Mouse (Mus musculus) heart, embryonic 15.5 days (tissue): ENCODE data around the gene Hps4. TPM values are rescaled to one million over a fixed set of nuclear protein-coding genes. Genes with fewer than 3 reads are reported as not detected.

Source experiments
- ATAC-seq: fragments of 200-750 bp; cut with Nextera tagmentation; replicated peaks from 2 replicates; pipeline ENCODE4 v1.8.0; 2017; ENCODE audit warnings: low read depth, moderate TSS enrichment; ENCODE audit not compliant: insufficient number of reproducible peaks, insufficient read depth, low FRiP score
- H3K27ac ChIP-seq: fragments of 300-500 bp; sonication (generic); 2 replicates; pipeline ENCODE4 v1.5.1; 2015; ENCODE audit warnings: mild to moderate bottlenecking, inconsistent platforms
- H3K27me3 ChIP-seq: fragments of 300-500 bp; sonication (generic); 2 replicates; pipeline ENCODE4 v1.6.1; 2015; ENCODE audit warnings: inconsistent platforms
- H3K36me3 ChIP-seq: fragments of 300-500 bp; sonication (generic); 2 replicates; pipeline ENCODE4 v1.6.1; 2015; ENCODE audit warnings: mild to moderate bottlenecking, inconsistent platforms
- H3K4me1 ChIP-seq: fragments of 300-500 bp; sonication (generic); replicated peaks from 2 replicates; pipeline ENCODE4 v1.6.1; 2015; ENCODE audit warnings: inconsistent platforms
- H3K4me2 ChIP-seq: fragments of 300-500 bp; sonication (generic); 2 replicates; pipeline ENCODE4 v1.6.1; 2015; ENCODE audit warnings: inconsistent platforms, mild to moderate bottlenecking, moderate library complexity
- H3K4me3 ChIP-seq: fragments of 300-500 bp; sonication (generic); 2 replicates; pipeline ENCODE4 v1.5.1; 2015; ENCODE audit warnings: mild to moderate bottlenecking, inconsistent platforms
- H3K9ac ChIP-seq: fragments of 300-500 bp; sonication (generic); 2 replicates; pipeline ENCODE4 v1.6.1; 2015; ENCODE audit warnings: mild to moderate bottlenecking, inconsistent platforms
- H3K9me3 ChIP-seq: fragments of 300-500 bp; sonication (generic); replicated peaks from 2 replicates; pipeline ENCODE4 v1.6.1; 2016; ENCODE audit warnings: inconsistent platforms
- WGBS: fragments of 180-500 bp; shearing (Covaris S2); methylation state at CpG from one replicate; pipeline ENCODE4 v1.1.7; 2015; ENCODE audit warnings: mixed read lengths; 5-methylcytosine and 5-hydroxymethylcytosine counted together
- polyA plus RNA-seq: library from polyadenylated mRNA; unstranded; fragments of >200 nt; fragmentation: Nextera tagmentation; extraction: Ambion mirVana; gene quantifications from 2 replicates; pipeline ENCODE4 v1.2.1, GENCODE M21; 2015

Hps4 gene
- polyA plus RNA-seq, 1 experiment from 2014 or later: 15.6 TPM

DNA sequence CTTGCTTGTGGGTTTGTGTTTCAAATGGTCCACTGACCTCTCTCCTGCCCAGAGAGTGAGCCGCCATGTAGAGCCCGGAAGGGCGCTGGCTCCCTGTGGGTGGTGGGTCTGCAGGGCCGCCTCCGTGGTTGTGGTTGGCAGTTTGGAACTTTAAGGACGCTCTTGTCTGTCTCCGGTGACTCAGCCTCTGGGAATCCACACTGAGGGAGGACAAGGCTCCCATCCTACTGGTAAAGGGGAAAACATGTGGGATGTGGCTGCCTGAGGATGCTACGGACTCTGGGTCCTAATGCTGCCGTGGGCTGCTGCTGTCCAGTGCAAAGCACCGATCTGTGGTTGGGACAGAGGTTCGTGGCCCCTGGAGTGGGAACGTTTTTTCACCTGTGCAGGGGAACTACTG lies 25.0 kb downstream of the Hps4 start:
- ATAC-seq: no peak
- WGBS: 77% methylated on average over 12 of the region's 12 CpGs
- Histone ChIP-seq H3K27me3 (no peaks in the 10 kb centered on the region), H3K9ac (no peak overlapping the region), H3K9me3 (no peaks in the 10 kb centered on the region), H3K36me3 (peaks cover 43% of the 10 kb centered on the region), H3K27ac (no peak overlapping the region), H3K4me3 (no peak overlapping the region), H3K4me1 (no peaks in the 10 kb centered on the region), H3K4me2 (no peak overlapping the region)

DNA sequence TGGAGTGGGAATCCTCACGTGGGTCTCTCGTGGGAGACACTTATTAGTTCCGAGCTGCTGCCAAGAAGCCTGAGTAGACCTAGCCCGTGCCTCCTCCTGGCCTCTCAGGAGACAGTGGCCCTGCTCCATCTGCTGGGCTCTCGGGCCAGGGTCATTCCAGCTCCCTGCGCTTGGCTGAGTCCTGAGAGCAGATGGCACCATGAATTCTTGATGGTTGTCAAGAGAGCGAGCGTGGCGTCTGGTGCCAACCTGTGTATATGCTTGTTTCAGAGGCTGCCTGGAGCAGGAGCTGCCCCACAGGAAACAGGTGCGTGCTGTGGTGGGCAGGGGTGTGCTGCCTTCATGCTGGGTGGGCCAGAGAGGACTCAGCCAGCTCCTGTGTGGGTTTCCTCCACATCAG lies 25.8 kb downstream of the Hps4 start:
- H3K4me3 ChIP-seq: no peak overlapping the region
- 86% methylated on average over 10 of the region's 10 CpGs for WGBS
- no peaks in the 10 kb centered on the region for H3K9me3 ChIP-seq
- no peak overlapping the region for H3K4me2 ChIP-seq
- H3K27me3 ChIP-seq: no peaks in the 10 kb centered on the region
- no peaks in the 10 kb centered on the region for H3K4me1 ChIP-seq
- H3K9ac ChIP-seq: no peak overlapping the region
- no peak overlapping the region for H3K27ac ChIP-seq
- ATAC-seq: no peak
- H3K36me3 ChIP-seq: peaks cover 36% of the 10 kb centered on the region

DNA sequence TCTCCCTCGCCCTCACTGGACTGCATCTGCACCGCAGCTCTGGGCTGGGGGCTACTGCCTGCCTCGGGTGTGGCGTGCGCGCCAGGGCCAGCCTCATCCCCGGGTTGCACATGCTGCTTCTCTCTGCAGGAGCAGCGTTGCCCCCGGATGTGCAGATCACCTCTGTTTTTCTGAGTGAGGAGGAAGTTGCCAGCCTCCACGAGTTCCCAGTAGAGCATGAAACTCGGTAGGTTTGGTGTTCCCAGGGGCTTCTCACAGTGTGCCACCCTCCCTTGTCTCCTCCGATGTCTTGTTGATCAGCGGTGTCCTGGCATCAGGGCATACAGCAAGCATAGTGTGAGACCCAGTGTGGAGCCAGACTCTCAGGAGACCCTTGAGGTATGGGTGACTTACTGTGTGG lies 26.4 kb downstream of the Hps4 start:
- no peak overlapping the region for H3K4me2 ChIP-seq
- H3K9me3 ChIP-seq: no peaks in the 10 kb centered on the region
- WGBS: 91% methylated on average over 13 of the region's 13 CpGs
- no peaks in the 10 kb centered on the region for H3K4me1 ChIP-seq
- peaks cover 30% of the 10 kb centered on the region for H3K36me3 ChIP-seq
- no peak overlapping the region for H3K4me3 ChIP-seq
- no peaks in the 10 kb centered on the region for H3K27me3 ChIP-seq
- ATAC-seq: no peak
- no peak overlapping the region for H3K27ac ChIP-seq
- H3K9ac ChIP-seq: no peak overlapping the region

DNA sequence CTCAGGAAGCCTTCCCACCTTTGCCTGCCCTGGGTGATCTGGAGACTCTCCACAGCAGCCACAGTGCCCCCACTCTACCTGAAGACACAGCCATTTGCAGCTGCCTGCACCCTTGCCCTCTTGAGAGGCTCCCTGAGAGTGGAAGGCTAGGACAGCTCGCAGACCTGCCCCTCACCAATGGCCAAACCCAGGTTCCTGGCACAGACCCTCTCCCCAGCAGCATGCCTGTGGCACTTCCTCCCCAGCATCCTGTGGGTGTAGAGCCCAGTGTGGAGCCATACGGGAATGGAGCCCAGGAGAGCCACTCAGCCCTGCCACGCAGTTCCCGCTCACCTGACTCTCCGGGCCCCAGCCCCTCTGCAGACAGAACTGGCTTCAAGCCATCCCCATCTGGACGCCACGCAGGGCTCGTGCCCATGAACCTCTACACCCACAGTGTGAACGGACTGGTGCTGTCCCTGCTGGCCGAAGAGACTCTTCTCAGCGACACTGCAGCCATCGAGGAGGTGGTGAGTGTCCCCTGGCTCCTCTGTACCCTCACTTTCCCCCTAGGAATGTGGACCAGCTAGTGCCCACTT lies 27.4 kb downstream of the Hps4 start:
- Histone ChIP-seq H3K4me1 (no peaks in the 10 kb centered on the region), H3K4me2 (no peak overlapping the region), H3K36me3 (peaks cover 36% of the 10 kb centered on the region), H3K4me3 (no peak overlapping the region), H3K27ac (no peak overlapping the region), H3K9ac (no peak overlapping the region), H3K27me3 (no peaks in the 10 kb centered on the region), H3K9me3 (no peaks in the 10 kb centered on the region)
- WGBS: 90% methylated on average over 12 of the region's 12 CpGs
- no peak for ATAC-seq

DNA sequence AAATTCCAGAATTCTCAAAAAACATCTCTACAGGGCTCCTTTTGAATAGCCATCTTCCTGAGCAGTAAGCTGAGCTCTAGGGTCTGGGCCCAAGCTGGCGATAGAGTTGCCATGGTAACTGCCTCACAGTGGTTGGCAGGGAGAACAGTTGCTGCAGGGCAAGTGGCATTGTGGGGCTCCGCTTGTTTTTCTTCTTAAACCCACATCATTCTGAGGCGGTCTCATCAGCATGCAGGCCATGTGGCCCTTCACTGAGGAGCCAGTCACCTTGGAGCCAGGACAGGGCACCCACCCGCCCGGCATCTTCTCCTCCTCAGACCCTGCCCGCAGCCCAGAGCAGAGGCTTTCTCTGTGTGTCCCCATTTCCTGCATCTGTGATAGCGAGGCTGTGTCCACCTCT lies 29.1 kb downstream of the Hps4 start:
- Histone ChIP-seq H3K27ac (no peak overlapping the region), H3K36me3 (peaks cover 30% of the 10 kb centered on the region), H3K4me3 (no peak overlapping the region), H3K4me2 (no peak overlapping the region), H3K9me3 (no peaks in the 10 kb centered on the region), H3K9ac (no peak overlapping the region), H3K4me1 (no peaks in the 10 kb centered on the region), H3K27me3 (no peaks in the 10 kb centered on the region)
- WGBS: 79% methylated on average over 7 of the region's 7 CpGs
- no peak for ATAC-seq

DNA sequence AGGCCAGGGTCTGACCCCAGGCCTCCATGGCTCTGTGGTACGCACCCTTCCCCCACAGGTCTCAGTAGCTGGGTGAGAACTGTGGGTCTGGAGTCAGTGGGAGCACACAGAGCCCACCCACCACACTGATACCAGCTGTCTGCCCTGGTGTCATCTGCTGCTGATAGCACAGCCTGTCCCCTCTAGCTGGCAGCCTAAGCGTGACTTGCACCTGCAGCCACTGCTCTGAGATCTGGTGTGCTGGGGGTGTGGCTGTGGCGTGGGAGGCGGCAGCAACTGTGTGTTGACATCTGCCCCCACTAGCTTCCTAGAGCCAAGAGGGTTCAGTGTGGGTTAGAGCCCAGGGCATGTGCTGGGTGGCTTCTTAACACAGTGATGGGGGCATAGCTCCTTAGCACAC lies 33.2 kb downstream of the Hps4 start:
- H3K4me1 ChIP-seq: no peaks in the 10 kb centered on the region
- ATAC-seq: no peak
- H3K27me3 ChIP-seq: no peaks in the 10 kb centered on the region; the same call in 1 of the 2 replicates
- H3K9ac ChIP-seq: no peak overlapping the region
- peaks cover 24% of the 10 kb centered on the region for H3K36me3 ChIP-seq
- 80% methylated on average over 4 of the region's 4 CpGs for WGBS
- H3K27ac ChIP-seq: no peak overlapping the region
- no peaks in the 10 kb centered on the region for H3K9me3 ChIP-seq
- no peak overlapping the region for H3K4me2 ChIP-seq
- H3K4me3 ChIP-seq: no peak overlapping the region

DNA sequence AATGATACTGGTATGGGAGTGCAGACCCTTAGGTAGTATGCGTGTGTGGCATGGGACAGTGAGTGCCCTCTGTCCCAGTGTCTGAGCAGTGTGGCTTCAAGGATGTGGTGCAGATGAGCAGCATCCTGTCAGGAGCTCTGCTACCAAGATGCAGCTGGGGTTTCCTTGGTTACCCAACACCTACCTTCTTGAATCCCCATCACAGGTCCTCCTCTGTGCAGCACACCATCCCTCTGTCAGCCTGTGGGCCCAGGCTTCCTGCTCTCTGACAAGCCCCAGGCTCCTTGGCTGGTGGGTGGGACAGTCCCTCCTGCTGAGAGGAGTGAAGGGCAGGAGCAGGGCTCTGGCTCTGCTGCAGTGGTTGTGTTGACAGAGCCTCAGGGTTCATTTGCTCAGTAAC lies 34.5 kb downstream of the Hps4 start:
- no peak overlapping the region for H3K4me2 ChIP-seq
- H3K9me3 ChIP-seq: no peaks in the 10 kb centered on the region
- H3K9ac ChIP-seq: no peak overlapping the region
- H3K4me1 ChIP-seq: no peaks in the 10 kb centered on the region
- no peak overlapping the region for H3K4me3 ChIP-seq
- no peaks in the 10 kb centered on the region; the same call in 1 of the 2 replicates for H3K27me3 ChIP-seq
- no peak for ATAC-seq
- H3K27ac ChIP-seq: no peak overlapping the region
- H3K36me3 ChIP-seq: peaks cover 16% of the 10 kb centered on the region
- 96% methylated on average over 1 of the region's 1 CpGs for WGBS

DNA sequence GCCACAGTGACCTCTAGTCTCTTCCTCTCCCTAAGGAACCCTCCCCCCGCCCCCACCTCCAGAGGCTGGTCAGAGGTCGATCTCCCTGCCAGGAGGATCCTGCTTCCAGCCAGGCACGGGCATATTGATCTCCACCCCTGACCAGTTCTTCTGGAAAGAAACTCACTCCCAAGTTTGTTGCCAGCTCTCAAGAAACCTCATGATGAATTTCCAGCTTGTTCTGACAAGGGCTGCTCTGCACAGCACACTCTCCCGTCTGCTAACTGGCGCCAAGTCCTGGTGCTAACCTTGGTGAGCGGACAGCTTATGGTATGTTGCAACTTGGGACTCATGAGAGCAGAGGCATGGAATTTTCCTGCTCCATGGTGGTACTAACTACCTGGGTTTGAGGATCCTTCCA lies 35.8 kb downstream of the Hps4 start:
- 77% methylated on average over 6 of the region's 6 CpGs for WGBS

DNA sequence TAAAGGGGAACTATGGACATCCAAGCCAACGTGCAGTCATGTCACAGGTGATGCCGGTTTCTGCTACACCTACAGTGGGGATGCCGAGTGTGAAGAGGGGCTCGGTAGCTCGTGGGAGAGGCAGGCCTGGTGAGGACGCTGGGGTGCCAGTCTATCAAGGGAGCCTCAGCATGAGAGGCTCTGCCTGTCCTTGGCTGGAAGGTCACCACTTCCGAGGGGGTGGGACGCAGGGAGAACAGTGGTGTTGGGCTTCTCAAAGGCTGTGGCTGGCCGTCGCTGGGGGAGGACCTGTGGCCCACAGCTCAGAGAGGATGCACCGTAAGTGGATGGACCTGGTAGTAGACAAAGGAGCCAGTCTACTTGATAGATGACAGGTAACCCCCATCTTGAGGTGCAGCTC lies 38.3 kb downstream of the Hps4 start:
- H3K4me1 ChIP-seq: no peaks in the 10 kb centered on the region
- no peak overlapping the region for H3K27ac ChIP-seq
- ATAC-seq: no peak
- H3K9me3 ChIP-seq: no peaks in the 10 kb centered on the region
- H3K4me2 ChIP-seq: no peak overlapping the region
- peaks cover 6% of the 10 kb centered on the region; the same call in 1 of the 2 replicates for H3K36me3 ChIP-seq
- no peaks in the 10 kb centered on the region; the same call in 1 of the 2 replicates for H3K27me3 ChIP-seq
- no peak overlapping the region for H3K4me3 ChIP-seq
- WGBS: 60% methylated on average over 11 of the region's 11 CpGs
- H3K9ac ChIP-seq: no peak overlapping the region

More for the DNA sequence above, 35.8 kb downstream of the Hps4 start:
- no peaks in the 10 kb centered on the region for H3K9me3 ChIP-seq
- no peak overlapping the region for H3K27ac ChIP-seq
- H3K36me3 ChIP-seq: peaks cover 13% of the 10 kb centered on the region; the same call in 1 of the 2 replicates
- no peak overlapping the region for H3K4me2 ChIP-seq
- H3K9ac ChIP-seq: no peak overlapping the region
- H3K27me3 ChIP-seq: no peaks in the 10 kb centered on the region; the same call in 1 of the 2 replicates
- H3K4me3 ChIP-seq: no peak overlapping the region
- H3K4me1 ChIP-seq: no peaks in the 10 kb centered on the region
- no peak for ATAC-seq

DNA sequence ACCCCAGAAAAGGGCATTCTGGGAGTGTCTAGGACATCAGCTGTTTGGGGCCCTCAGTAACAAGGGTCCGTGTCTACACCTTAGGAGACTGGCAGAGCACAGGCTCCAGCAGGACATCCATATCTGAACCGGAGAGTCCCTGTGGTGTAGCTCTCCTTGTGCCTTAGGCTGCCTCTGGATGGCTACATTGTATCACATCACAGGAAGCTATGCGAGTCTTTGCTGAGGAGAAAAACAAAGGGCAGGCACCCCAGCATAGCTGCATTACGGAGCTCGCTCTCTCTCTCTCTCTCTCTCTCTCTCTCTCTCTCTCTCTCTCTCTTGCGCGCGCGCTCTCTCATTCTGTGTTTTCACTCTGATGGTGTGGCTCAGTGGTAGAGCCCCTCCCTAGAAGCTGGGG lies 39.2 kb downstream of the Hps4 start:
- H3K9me3 ChIP-seq: no peaks in the 10 kb centered on the region
- ATAC-seq: no peak
- WGBS: 61% methylated on average over 6 of the region's 9 CpGs
- H3K9ac ChIP-seq: no peak overlapping the region
- peaks cover 6% of the 10 kb centered on the region; the same call in 1 of the 2 replicates for H3K36me3 ChIP-seq
- H3K4me2 ChIP-seq: no peak overlapping the region
- H3K27ac ChIP-seq: no peak overlapping the region
- H3K4me3 ChIP-seq: no peak overlapping the region
- H3K4me1 ChIP-seq: no peaks in the 10 kb centered on the region
- H3K27me3 ChIP-seq: no peaks in the 10 kb centered on the region; the same call in 1 of the 2 replicates

DNA sequence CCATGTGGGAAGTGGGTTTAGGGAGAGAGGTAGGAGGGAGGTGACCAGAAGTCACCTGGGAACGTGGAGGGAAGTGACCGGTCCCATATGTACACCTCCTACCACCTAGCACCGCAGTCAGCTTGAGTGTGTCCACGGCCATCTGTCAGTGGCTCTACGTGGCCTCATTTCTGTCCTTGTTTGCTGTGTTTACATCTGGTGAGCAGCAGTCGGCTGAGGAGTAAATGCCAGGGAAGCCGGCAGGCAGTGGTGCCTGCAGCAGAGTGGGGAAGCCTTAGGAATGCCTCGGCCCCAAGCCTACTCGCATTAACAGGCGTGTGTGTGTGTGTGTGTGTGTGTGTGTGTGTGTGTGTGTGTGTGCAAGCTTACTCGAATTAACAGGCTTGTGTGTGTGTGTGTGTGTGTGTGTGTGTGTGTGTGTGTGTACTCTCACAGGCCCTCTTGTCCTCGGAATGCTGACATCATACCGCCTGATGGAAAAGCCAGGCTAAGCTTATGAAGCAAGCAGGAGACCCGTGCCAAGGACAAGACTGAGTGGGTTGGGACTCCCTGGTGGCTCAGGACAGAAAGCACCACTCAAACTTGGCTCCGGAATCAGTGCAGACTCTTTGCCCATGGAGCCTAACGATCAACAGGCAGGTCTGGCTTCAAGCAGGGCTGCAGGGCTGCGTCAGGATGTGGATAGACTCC lies 39.9 kb downstream of the Hps4 start:
- H3K36me3 ChIP-seq: peaks cover 6% of the 10 kb centered on the region; the same call in 1 of the 2 replicates
- no peaks in the 10 kb centered on the region for H3K4me1 ChIP-seq
- H3K9me3 ChIP-seq: no peaks in the 10 kb centered on the region
- no peak overlapping the region for H3K4me3 ChIP-seq
- WGBS: 56% methylated on average over 17 of the region's 17 CpGs
- no peak overlapping the region for H3K4me2 ChIP-seq
- no peak for ATAC-seq
- H3K9ac ChIP-seq: no peak overlapping the region
- H3K27ac ChIP-seq: no peak overlapping the region
- no peaks in the 10 kb centered on the region; the same call in none of the 2 replicates for H3K27me3 ChIP-seq
